Mouse (Mus musculus): ENCODE results near the gene Cdadc1. TPM values are rescaled to one million over a fixed set of nuclear protein-coding genes. Genes with fewer than 3 reads are reported as not detected.

Cdadc1 gene
- polyA plus RNA-seq, 1 experiment from 2014 or later = 24.2 TPM

DNA sequence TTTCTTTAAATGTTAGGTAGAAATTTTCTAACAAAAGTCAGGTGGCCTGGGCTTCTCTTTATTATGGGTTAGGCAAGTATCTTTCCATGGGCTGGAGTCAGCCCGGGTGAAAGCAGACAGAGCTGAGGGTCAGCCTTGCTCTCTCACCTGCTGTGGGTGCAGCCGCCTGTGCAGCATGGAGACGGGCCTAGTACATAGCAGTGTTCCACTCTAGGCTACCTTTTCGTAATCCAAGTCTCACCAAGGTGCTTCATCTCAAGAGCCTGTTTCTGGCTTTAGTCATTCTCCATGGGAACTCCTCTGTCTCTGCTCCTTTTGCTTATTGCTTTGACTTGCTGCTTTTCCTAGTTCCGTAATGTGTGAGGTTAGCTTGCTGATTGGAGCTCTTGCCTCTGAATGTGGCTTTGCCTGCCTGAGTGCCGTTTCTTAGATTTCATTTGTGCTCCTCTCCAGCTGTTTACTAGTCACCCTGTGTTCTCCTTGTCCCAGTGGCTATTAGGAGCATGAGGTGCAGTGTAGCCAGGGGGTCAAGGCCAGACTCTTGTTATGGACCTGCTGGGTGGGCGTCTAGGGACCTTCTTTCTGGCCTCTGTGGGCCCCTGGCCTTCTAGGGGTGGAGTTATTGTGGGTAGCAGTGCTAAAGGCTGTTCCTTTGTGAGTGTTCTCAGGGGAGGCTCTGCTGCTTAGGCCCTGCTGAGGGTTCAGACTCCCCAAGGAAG lies 51.4 kb downstream of the Cdadc1 start:
- H3K9me3 ChIP-seq (ENCODE audit: control insufficient read depth, low read length) = no peaks in the 10 kb centered on the region
- peaks cover 3% of the 10 kb centered on the region; the same call in 1 of the 2 replicates for H3K4me1 ChIP-seq (replicated peaks; ENCODE audit: control insufficient read depth, insufficient read depth)
- no peak overlapping the region for H3K4me2 ChIP-seq (replicated peaks; ENCODE audit: low read depth)
- no peak for DNase-seq (ENCODE audit: low spot score)
- no peak overlapping the region for H3K9ac ChIP-seq (ENCODE audit: low read length)
- ATAC-seq (ENCODE audit: low FRiP score, low TSS enrichment) = no peak
- no peaks in the 10 kb centered on the region; the same call in 1 of the 2 replicates for H3K36me3 ChIP-seq (ENCODE audit: control insufficient read depth, insufficient read depth, low read length)
- WGBS = 81% methylated on average over 7 of the region's 7 CpGs
- no peaks in the 10 kb centered on the region for H3K27me3 ChIP-seq (ENCODE audit: control insufficient read depth, insufficient read depth, low read length)
- TF ChIP-seq EP300 (optimal IDR thresholded peaks at IDR 0.05) (no peak), CTCF (IDR thresholded peaks at IDR 0.05; ENCODE audit: low read depth) (no peak)
- H3K4me3 ChIP-seq (ENCODE audit: low read depth, low read length) = no peak overlapping the region
- no peak overlapping the region for H3K27ac ChIP-seq (replicated peaks)

DNA sequence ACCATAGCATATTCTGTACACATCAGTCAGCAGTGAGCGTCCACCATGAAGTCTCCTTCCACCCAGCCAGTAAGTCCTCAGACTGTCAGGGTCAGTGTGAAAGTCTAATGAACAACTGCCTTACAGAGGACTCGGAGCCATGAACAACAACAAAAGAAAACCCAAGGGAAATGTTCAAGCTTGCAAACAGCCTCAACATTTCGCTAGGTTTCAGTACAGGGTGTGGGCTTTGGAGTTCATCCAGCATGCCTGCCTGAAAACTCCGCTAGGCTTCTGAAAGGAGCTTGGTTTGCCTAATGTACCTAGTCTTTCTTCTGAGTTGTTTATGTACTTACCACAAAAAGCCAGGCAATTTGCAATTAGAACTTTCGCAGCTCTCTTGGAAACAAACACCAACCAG lies 53.8 kb downstream of the Cdadc1 start:
- Histone ChIP-seq H3K9ac (ENCODE audit: low read length) (no peak overlapping the region), H3K27ac (replicated peaks) (peak overlapping the region; percentile 20; the same call in 1 of the 2 replicates), H3K4me2 (replicated peaks; ENCODE audit: low read depth) (no peak overlapping the region), H3K36me3 (ENCODE audit: control insufficient read depth, insufficient read depth, low read length) (no peaks in the 10 kb centered on the region; the same call in 1 of the 2 replicates), H3K4me1 (replicated peaks; ENCODE audit: control insufficient read depth, insufficient read depth) (peaks cover 2% of the 10 kb centered on the region; the same call in 1 of the 2 replicates), H3K27me3 (ENCODE audit: control insufficient read depth, insufficient read depth, low read length) (no peaks in the 10 kb centered on the region), H3K9me3 (ENCODE audit: control insufficient read depth, low read length) (no peaks in the 10 kb centered on the region), H3K4me3 (ENCODE audit: low read depth, low read length) (no peak overlapping the region)
- TF ChIP-seq CTCF (IDR thresholded peaks at IDR 0.05; ENCODE audit: low read depth) = no peak
- peak; percentile 36 for DNase-seq (ENCODE audit: low spot score)
- 35% methylated on average over 5 of the region's 5 CpGs for WGBS
- no peak for ATAC-seq (ENCODE audit: low FRiP score, low TSS enrichment)

DNA sequence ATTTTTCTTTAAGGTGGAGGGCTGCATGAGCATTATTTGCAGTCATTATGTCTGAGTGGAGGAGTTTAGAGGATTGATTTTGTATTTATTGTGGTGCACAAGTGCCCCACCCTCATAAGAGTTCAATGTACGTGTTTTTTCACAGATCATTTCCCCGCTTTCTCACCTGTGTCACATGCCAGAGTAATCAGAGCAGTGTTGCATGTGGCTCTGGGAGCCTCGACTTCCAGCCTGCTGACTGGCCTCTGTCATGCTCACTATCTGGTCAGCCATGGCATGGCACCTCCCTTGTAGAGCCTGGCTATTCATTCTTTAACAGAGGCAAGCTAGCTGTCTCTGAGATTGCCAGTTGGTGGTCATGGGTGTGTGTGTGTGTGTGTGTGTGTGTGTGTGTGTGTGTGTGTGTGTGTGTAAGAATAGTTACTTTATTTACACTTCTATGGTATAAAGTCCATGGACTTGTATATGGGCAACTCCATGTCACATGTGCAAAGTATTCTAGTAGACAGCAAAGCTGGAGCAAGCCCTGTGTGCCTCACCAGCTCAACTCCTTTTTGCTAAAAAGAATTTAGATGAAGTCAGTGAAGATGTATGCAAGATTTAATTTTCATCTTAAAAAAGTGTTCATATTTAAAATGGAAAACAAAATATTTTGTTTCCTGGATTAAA lies 54.5 kb downstream of the Cdadc1 start:
- Histone ChIP-seq H3K4me1 (replicated peaks; ENCODE audit: control insufficient read depth, insufficient read depth) (no peaks in the 10 kb centered on the region), H3K4me3 (ENCODE audit: low read depth, low read length) (no peak overlapping the region), H3K27ac (replicated peaks) (no peak overlapping the region), H3K9ac (ENCODE audit: low read length) (no peak overlapping the region), H3K9me3 (ENCODE audit: control insufficient read depth, low read length) (no peaks in the 10 kb centered on the region), H3K27me3 (ENCODE audit: control insufficient read depth, insufficient read depth, low read length) (no peaks in the 10 kb centered on the region), H3K36me3 (ENCODE audit: control insufficient read depth, insufficient read depth, low read length) (no peaks in the 10 kb centered on the region; the same call in 1 of the 2 replicates), H3K4me2 (replicated peaks; ENCODE audit: low read depth) (no peak overlapping the region)
- no peak for TF ChIP-seq EP300 (optimal IDR thresholded peaks at IDR 0.05)
- TF ChIP-seq CTCF (IDR thresholded peaks at IDR 0.05; ENCODE audit: low read depth) = no peak
- DNase-seq (ENCODE audit: low spot score) (no peak), ATAC-seq (ENCODE audit: low FRiP score, low TSS enrichment) (peak; percentile 75)
- WGBS = 60% methylated on average over 3 of the region's 3 CpGs

DNA sequence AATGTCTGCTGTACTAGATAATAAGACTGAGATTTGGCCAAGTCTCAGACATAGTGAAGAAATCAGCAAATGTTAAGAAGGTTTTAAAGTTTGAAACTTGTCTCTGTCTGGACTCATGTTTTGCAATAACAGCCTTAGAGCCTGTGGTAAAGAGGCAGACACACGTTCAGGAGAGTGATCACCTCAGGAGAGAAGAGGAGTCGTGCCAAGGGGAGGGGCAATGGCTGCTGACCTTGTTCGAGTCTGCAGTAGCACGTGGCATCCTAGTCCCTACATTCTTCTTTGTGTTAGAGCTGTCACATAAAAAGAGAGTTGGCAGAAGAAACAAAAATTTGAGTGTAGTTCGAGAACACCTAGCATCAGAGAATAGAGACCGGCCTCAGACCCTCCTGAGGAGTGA lies 57.0 kb downstream of the Cdadc1 start:
- H3K4me3 ChIP-seq (ENCODE audit: low read depth, low read length) = no peak overlapping the region
- H3K4me1 ChIP-seq (replicated peaks; ENCODE audit: control insufficient read depth, insufficient read depth) = no peaks in the 10 kb centered on the region
- ATAC-seq (ENCODE audit: low FRiP score, low TSS enrichment) (no peak), DNase-seq (ENCODE audit: low spot score) (no peak)
- H3K27me3 ChIP-seq (ENCODE audit: control insufficient read depth, insufficient read depth, low read length) = no peaks in the 10 kb centered on the region
- TF ChIP-seq EP300 (optimal IDR thresholded peaks at IDR 0.05) (no peak), CTCF (IDR thresholded peaks at IDR 0.05; ENCODE audit: low read depth) (no peak)
- no peaks in the 10 kb centered on the region for H3K9me3 ChIP-seq (ENCODE audit: control insufficient read depth, low read length)
- WGBS = 74% methylated on average over 6 of the region's 6 CpGs
- no peak overlapping the region for H3K4me2 ChIP-seq (replicated peaks; ENCODE audit: low read depth)
- no peak overlapping the region for H3K9ac ChIP-seq (ENCODE audit: low read length)
- H3K27ac ChIP-seq (replicated peaks) = no peak overlapping the region
- H3K36me3 ChIP-seq (ENCODE audit: control insufficient read depth, insufficient read depth, low read length) = no peaks in the 10 kb centered on the region; the same call in 1 of the 2 replicates

DNA sequence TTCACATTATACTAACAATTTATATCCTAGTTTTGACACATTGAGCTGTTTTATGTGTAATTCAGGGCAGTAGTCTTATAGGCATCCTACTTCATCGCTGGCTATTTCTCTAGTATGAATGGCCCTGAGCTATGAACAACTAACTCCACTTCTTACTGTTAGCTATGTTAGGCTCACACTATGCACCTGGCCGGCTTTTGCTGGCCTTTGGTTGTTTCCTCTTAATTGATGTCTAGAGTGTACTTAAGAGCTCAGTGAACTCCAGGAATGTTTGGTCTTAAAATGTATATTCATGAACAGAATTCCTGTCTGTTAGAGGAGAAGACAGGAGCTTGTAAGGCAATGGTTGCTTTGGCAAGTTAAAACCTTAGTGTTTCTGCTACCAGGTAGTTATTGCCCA lies 57.5 kb downstream of the Cdadc1 start:
- Histone ChIP-seq H3K36me3 (ENCODE audit: control insufficient read depth, insufficient read depth, low read length) (no peaks in the 10 kb centered on the region; the same call in 1 of the 2 replicates), H3K9me3 (ENCODE audit: control insufficient read depth, low read length) (no peaks in the 10 kb centered on the region), H3K4me2 (replicated peaks; ENCODE audit: low read depth) (no peak overlapping the region), H3K27me3 (ENCODE audit: control insufficient read depth, insufficient read depth, low read length) (no peaks in the 10 kb centered on the region), H3K9ac (ENCODE audit: low read length) (no peak overlapping the region), H3K27ac (replicated peaks) (no peak overlapping the region), H3K4me1 (replicated peaks; ENCODE audit: control insufficient read depth, insufficient read depth) (no peaks in the 10 kb centered on the region), H3K4me3 (ENCODE audit: low read depth, low read length) (no peak overlapping the region)
- no peak for ATAC-seq (ENCODE audit: low FRiP score, low TSS enrichment)
- DNase-seq (ENCODE audit: low spot score) = no peak
- WGBS = 72% methylated on average over 2 of the region's 2 CpGs
- TF ChIP-seq EP300 (optimal IDR thresholded peaks at IDR 0.05) = no peak
- no peak for TF ChIP-seq CTCF (IDR thresholded peaks at IDR 0.05; ENCODE audit: low read depth)

All from stomach, postnatal 0 days (tissue).